Mouse (Mus musculus): Measurements from ENCODE around the gene B3gnt6. TPM values are rescaled to one million over a fixed set of nuclear protein-coding genes. Genes with fewer than 3 reads are reported as not detected.

The B3gnt6 gene
- polyA plus RNA-seq, 1 experiment from 2014 or later = 0.30 TPM

DNA sequence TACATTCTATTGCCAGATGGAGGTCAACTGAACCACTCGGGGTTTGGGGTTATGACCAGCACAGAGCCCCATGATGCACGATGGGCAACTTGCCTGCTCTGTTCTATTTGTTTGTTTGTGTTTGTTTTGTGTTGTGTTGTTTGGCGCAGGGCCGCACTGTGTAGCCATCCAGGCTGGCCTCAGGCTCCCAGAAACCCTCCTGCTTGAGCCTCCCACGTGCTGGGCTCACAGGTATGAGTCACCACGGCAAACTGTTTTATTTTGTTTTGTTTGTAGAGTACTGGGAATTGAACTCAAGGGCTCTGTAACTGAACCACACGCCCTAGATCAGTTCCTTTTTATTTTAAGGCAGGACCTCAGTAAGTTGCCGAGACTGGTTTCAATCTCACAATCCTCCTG lies 52.8 kb downstream of the B3gnt6 start:
- no peak overlapping the region for H3K9ac ChIP-seq (replicated peaks; ENCODE audit: low read depth, low read length)
- no peak overlapping the region for H3K4me3 ChIP-seq (replicated peaks; ENCODE audit: low read length)
- no peaks in the 10 kb centered on the region for H3K9me3 ChIP-seq (ENCODE audit: control insufficient read depth, low read length)
- no peaks in the 10 kb centered on the region for H3K27me3 ChIP-seq (replicated peaks; ENCODE audit: control insufficient read depth, insufficient read depth, low read length)
- H3K27ac ChIP-seq (ENCODE audit: low read length) = no peak overlapping the region
- H3K4me1 ChIP-seq (replicated peaks; ENCODE audit: control insufficient read depth, insufficient read depth, low read length) = peaks cover 16% of the 10 kb centered on the region
- 85% methylated on average over 8 of the region's 8 CpGs for WGBS
- no peak overlapping the region for H3K4me2 ChIP-seq (ENCODE audit: low read length)
- no peaks in the 10 kb centered on the region for H3K36me3 ChIP-seq (ENCODE audit: control insufficient read depth, insufficient read depth)
- ATAC-seq = no peak

DNA sequence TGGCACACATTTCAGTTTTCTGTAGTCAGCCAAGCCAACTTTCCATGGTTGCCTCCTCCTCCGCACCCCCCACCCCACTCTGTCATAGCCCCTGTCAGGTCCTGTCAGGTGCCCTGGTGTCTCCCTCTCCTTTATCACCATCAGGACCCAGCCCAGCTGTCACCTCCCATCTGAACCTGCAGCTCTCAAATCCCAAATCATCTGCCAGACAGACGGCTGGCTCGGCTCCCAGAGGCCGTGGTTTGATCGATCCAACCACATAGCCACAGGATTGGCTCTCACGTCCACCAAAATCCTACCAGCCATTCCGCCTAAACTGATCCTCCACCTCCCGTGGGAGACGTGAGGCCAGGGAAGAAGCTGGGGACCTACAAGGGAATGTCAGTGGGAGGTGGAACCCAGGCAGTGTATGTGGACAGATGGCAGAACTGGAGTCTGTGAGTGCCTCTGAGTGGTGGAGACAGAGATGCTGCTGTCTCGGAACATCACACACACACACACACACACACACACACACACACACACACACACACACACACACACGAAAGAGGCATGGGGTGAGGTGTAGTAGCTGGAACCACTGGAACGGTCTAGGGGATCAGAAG lies 53.3 kb downstream of the B3gnt6 start:
- Histone ChIP-seq H3K27me3 (replicated peaks; ENCODE audit: control insufficient read depth, insufficient read depth, low read length) (no peaks in the 10 kb centered on the region), H3K27ac (ENCODE audit: low read length) (no peak overlapping the region), H3K4me3 (replicated peaks; ENCODE audit: low read length) (no peak overlapping the region), H3K4me1 (replicated peaks; ENCODE audit: control insufficient read depth, insufficient read depth, low read length) (peaks cover 16% of the 10 kb centered on the region), H3K4me2 (ENCODE audit: low read length) (no peak overlapping the region), H3K9me3 (ENCODE audit: control insufficient read depth, low read length) (no peaks in the 10 kb centered on the region), H3K36me3 (ENCODE audit: control insufficient read depth, insufficient read depth) (no peaks in the 10 kb centered on the region), H3K9ac (replicated peaks; ENCODE audit: low read depth, low read length) (no peak overlapping the region)
- WGBS = 73% methylated on average over 11 of the region's 12 CpGs
- no peak for ATAC-seq

DNA sequence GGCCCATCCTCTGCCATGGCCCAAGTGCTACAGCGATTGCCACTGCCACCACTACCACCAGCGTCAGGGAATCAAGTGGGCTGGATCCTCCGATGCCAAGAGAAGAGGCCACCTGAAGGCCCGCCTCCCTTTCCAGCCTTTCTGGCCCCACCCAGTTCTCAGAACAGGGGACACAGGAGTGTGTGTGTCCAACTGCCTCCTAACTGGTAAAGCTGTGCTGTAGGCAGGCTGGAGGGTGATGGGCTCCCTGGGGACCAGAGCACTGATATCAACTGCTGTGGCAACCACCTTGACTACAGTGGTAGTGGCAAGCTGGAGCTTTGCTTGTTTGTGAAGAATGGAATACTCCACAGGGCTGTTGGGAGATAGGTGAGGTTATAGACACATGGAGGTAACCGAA lies 53.9 kb downstream of the B3gnt6 start, which contains the start of gene Omp:
Omp (minus strand) TSS at position 101 of the 400 bp plus-strand sequence.
- H3K4me3 ChIP-seq (replicated peaks; ENCODE audit: low read length) = no peak within 1 kb of the TSS
- H3K9me3 ChIP-seq (ENCODE audit: control insufficient read depth, low read length) = no peaks in the 10 kb centered on the region
- 86% methylated on average over 5 of the region's 5 CpGs for WGBS
- no peak within 1 kb of the TSS for H3K4me2 ChIP-seq (ENCODE audit: low read length)
- H3K27ac ChIP-seq (ENCODE audit: low read length) = no peak within 1 kb of the TSS
- no peaks in the 10 kb centered on the region for H3K36me3 ChIP-seq (ENCODE audit: control insufficient read depth, insufficient read depth)
- peaks cover 16% of the 10 kb centered on the region for H3K4me1 ChIP-seq (replicated peaks; ENCODE audit: control insufficient read depth, insufficient read depth, low read length)
- no peak for ATAC-seq
- H3K27me3 ChIP-seq (replicated peaks; ENCODE audit: control insufficient read depth, insufficient read depth, low read length) = no peaks in the 10 kb centered on the region
- no peak within 1 kb of the TSS for H3K9ac ChIP-seq (replicated peaks; ENCODE audit: low read depth, low read length)

DNA sequence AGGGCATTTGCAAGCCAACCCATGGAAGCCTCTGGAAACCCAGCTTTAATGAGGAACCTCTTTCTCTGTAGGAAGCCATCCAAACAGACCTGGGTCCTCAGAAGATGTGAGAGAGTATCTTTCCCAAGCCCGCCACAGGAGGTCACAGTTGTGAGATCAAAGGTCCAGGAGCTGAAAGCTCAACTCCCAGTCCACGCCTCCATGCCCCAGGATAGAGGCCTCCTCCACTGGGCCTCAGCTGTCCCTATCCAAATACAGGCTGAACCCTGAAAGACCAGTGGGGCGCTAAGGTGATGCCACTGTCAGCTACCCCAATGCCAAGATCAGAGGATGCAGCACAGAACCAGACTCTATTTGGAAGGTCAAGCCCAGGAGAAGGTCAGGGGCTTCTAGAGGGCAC lies 56.6 kb downstream of the B3gnt6 start:
- 76% methylated on average over 3 of the region's 3 CpGs for WGBS
- ATAC-seq = no peak

More for the DNA sequence above, 56.6 kb downstream of the B3gnt6 start:
- Histone ChIP-seq H3K9ac (replicated peaks; ENCODE audit: low read depth, low read length) (no peak overlapping the region), H3K27me3 (replicated peaks; ENCODE audit: control insufficient read depth, insufficient read depth, low read length) (no peaks in the 10 kb centered on the region), H3K4me1 (replicated peaks; ENCODE audit: control insufficient read depth, insufficient read depth, low read length) (peaks cover 5% of the 10 kb centered on the region; the same call in 1 of the 2 replicates), H3K9me3 (ENCODE audit: control insufficient read depth, low read length) (no peaks in the 10 kb centered on the region), H3K27ac (ENCODE audit: low read length) (no peak overlapping the region), H3K4me2 (ENCODE audit: low read length) (no peak overlapping the region), H3K36me3 (ENCODE audit: control insufficient read depth, insufficient read depth) (no peaks in the 10 kb centered on the region), H3K4me3 (replicated peaks; ENCODE audit: low read length) (no peak overlapping the region)

Other genes with a start within 250 kb of the B3gnt6 start
- gene Myo7a, start 80.0 kb downstream of the B3gnt6 start, polyA plus RNA-seq (2015; fragmentation: Nextera tagmentation; extraction: Ambion mirVana) = 17.9 and 18.1 TPM in 2 replicates
- 0.66 and 0.84 TPM in 2 replicates for gene Omp, start 54.0 kb downstream of the B3gnt6 start, polyA plus RNA-seq (2015; fragmentation: Nextera tagmentation; extraction: Ambion mirVana)
- gene Capn5, start 21.2 kb downstream of the B3gnt6 start, polyA plus RNA-seq (2015; fragmentation: Nextera tagmentation; extraction: Ambion mirVana) = 17.5 and 18.7 TPM in 2 replicates
- 8.5 and 9.1 TPM in 2 replicates for gene Acer3, start 121.7 kb upstream of the B3gnt6 start, polyA plus RNA-seq (2015; fragmentation: Nextera tagmentation; extraction: Ambion mirVana)
- 7.9 and 8.0 TPM in 2 replicates for gene Tsku, start 161.8 kb upstream of the B3gnt6 start, polyA plus RNA-seq (2015; fragmentation: Nextera tagmentation; extraction: Ambion mirVana)
- not detected in 2 replicates for gene Gucy2d, start 240.9 kb upstream of the B3gnt6 start, polyA plus RNA-seq (2015; fragmentation: Nextera tagmentation; extraction: Ambion mirVana)